In the genomic region with DNA sequence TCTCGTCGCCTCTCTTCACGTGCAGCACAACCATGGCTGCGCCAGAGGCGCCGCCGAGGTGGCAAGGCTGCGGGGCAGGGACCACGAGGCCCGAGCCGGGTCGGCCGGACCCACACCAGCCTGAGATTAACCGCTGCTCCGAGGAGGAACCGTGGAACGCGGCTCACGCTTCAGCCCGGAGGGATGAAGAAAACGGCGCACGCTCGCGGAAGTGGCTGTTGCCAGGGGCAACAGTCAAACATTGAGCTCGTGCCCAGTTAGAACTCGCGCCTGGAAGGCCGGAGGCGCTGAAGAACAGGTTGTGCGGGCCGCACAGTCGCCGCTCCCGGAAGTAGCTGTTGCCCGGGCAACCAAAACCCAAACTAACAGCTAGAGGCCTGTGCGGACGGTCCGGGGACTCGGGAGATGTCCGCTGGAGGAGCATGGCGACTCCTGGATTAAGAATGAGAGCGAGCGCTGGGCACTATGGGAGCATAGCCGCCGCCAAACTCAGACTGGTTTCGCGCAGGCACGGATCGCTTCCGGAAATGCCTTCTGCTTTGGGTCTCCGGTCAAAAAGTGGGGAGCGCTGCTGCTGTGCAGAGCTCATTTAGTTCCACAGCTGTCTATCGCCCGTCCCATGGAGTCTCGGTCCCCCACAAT, we compare ENCODE assay signal across 8 mouse cellular contexts. TPM values are rescaled to one million over a fixed set of nuclear protein-coding genes. Genes with fewer than 3 reads are reported as not detected.
DNase-seq lines count a peak whose midpoint lies in the region; ATAC-seq lines count a peak whose summit lies in the region.

TSS of gene Cfap298 (minus strand) at position 428 of the 642 bp plus-strand sequence.

- H3K27me3 ChIP-seq in forebrain, embryonic 14.5 days (replicated peaks; ENCODE audit: control insufficient read depth, insufficient read depth, low read length), result no peaks in the 10 kb centered on the region
- no peaks in the 10 kb centered on the region for H3K27me3 ChIP-seq in neural tube, embryonic 15.5 days (replicated peaks)

- peaks cover 15% of the 10 kb centered on the region for H3K36me3 ChIP-seq in forebrain, embryonic 14.5 days (ENCODE audit: control insufficient read depth, insufficient read depth, low read length)
- H3K36me3 ChIP-seq in neural tube, embryonic 15.5 days, result peaks cover 12% of the 10 kb centered on the region

- peak; percentile 98 for ATAC-seq in forebrain, embryonic 14.5 days
- ATAC-seq in neural tube, embryonic 15.5 days (ENCODE audit: low FRiP score), result peak; percentile 98

- no peaks in the 10 kb centered on the region for H3K9me3 ChIP-seq in forebrain, embryonic 14.5 days (replicated peaks; ENCODE audit: control insufficient read depth, low read length)
- H3K9me3 ChIP-seq in neural tube, embryonic 15.5 days (replicated peaks), result no peaks in the 10 kb centered on the region

- intact Hi-C loops in heart, postnatal 14 days (cut with DNase I), result loop anchor here (2.0 to 5.0 kb wide), 2 partner anchors 76 to 123 kb away; partner anchors contain the start of genes Synj1 and Urb1

- peak within 1 kb of the TSS; percentile 80 for H3K27ac ChIP-seq in forebrain, embryonic 14.5 days (ENCODE audit: low read depth, low read length)
- peak within 1 kb of the TSS; percentile 86 for H3K27ac ChIP-seq in neural tube, embryonic 15.5 days (replicated peaks)

- H3K4me3 ChIP-seq in forebrain, embryonic 14.5 days (ENCODE audit: low read depth, low read length), result peak within 1 kb of the TSS; percentile 87
- H3K4me3 ChIP-seq in neural tube, embryonic 15.5 days (replicated peaks), result peak within 1 kb of the TSS; percentile 74

- WGBS in forebrain, embryonic 14.5 days, result under 1% methylated on average over 56 of the region's 56 CpGs
- WGBS in neural tube, embryonic 15.5 days, result under 1% methylated on average over 56 of the region's 56 CpGs

- DNase-seq in ES-CJ7 (ENCODE audit: low read depth, low spot score), result peak; percentile 97
- peak; percentile 89 for DNase-seq in cerebellum, adult 11 months
- peak; percentile 98 for DNase-seq in forebrain, embryonic 14.5 days (ENCODE audit: low spot score)
- peak; percentile 92 to 94 for DNase-seq in heart, postnatal 14 days
- DNase-seq in layer of hippocampus, adult 11-12 months (ENCODE audit: low spot score), result peak; percentile 91
- DNase-seq in lung, adult 18-20 months, result peak; percentile 94
- DNase-seq in testis, postnatal 14 days (ENCODE audit: low spot score), result peak; percentile 95

- H3K9ac ChIP-seq in forebrain, embryonic 14.5 days (ENCODE audit: low read length), result peak within 1 kb of the TSS; percentile 86
- peak within 1 kb of the TSS; percentile 71 for H3K9ac ChIP-seq in neural tube, embryonic 15.5 days (replicated peaks)

- no peaks in the 10 kb centered on the region for H3K4me1 ChIP-seq in forebrain, embryonic 14.5 days (ENCODE audit: control insufficient read depth, insufficient read depth, low read length)
- H3K4me1 ChIP-seq in neural tube, embryonic 15.5 days, result peaks cover 14% of the 10 kb centered on the region

- H3K4me2 ChIP-seq in forebrain, embryonic 14.5 days (ENCODE audit: low read length), result peak within 1 kb of the TSS; percentile 75
- peak within 1 kb of the TSS; percentile 85 for H3K4me2 ChIP-seq in neural tube, embryonic 15.5 days

RNA-seq across cellular contexts. Expression of gene Cfap298, which starts in this region (rescaled TPM):
- polyA plus RNA-seq in forebrain, embryonic 14.5 days (2014; fragmentation: Nextera tagmentation; extraction: Ambion mirVana), result 49.0 and 60.0 TPM in 2 replicates
- 10 to 100 TPM; 25.6 to 28.3 TPM for total RNA-seq in heart, postnatal 14 days (2021)
- polyA plus RNA-seq in neural tube, embryonic 15.5 days (2015; fragmentation: Nextera tagmentation; extraction: Ambion mirVana), result 44.4 and 45.1 TPM in 2 replicates

Comparison
In these comparisons a context has a peak if more than half of its experiments do, and no peak if none do; other contexts are left out.
1. Peak in every context shown above with its lines: DNase-seq, ATAC-seq, H3K4me3 ChIP-seq and H3K27ac ChIP-seq.